ENCODE assay signal across 15 mouse cellular contexts in the genomic region with DNA sequence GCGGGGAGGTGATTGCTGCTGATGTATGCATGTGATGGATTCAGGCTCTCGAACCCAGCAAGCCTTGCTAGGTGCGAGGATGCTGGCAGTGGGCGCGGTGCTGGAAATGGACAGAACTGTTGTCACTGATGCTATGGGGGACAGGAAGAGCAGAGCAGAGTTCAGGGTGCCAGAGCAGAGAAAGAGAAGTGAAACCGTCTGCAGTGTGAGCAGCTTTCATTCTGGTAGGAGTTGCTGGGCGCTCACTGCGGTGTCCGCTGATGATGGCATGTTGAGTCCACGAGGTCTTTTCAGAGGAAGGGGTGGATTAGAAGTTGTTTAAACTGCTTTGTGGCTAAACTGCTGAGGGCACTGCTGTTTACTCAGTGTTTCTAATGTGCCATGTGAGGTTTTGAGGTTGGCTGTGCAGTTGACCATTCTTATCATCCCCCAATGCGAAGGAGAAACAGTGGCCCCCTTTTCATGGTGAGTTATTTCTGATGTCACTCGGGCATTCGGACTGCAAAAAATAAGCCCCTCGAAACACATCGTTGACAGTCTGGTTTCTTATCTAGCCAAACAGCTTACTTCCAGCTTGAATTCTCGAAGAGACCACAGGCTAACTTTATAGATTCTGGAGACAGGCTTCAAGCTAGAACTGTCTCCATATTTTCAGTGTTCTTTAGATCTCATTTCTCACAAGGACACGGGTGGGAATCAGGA. TPM values are rescaled to one million over a fixed set of nuclear protein-coding genes. Genes with fewer than 3 reads are reported as not detected.
DNase-seq lines count a peak whose midpoint lies in the region; ATAC-seq and TF ChIP-seq lines count a peak whose summit lies in the region.
"Had no signal": no experiment of that assay in that cellular context is flagged by ENCODE, and none has a peak within 500 bp of the region (broad histone marks: within the 10 kb centered on the region; RNA-seq: fewer than 3 reads in every experiment).

No protein-coding gene starts in this region.

- H3K36me3 ChIP-seq in midbrain, embryonic 11.5 days (ENCODE audit: control insufficient read depth, insufficient read depth, low read length) = no peaks in the 10 kb centered on the region
- H3K36me3 ChIP-seq in hindbrain, postnatal 0 days (ENCODE audit: insufficient read depth, low read length) = no peaks in the 10 kb centered on the region
- no peaks in the 10 kb centered on the region for H3K36me3 ChIP-seq in hindbrain, embryonic 14.5 days (replicated peaks; ENCODE audit: control insufficient read depth, insufficient read depth)
- H3K36me3 ChIP-seq: forebrain, embryonic 10.5 days; hindbrain, embryonic 15.5 days had no signal

- ATAC-seq in hematopoietic stem cell, adult 5-6 weeks (replicated peaks in 1 of 2; ENCODE audit: insufficient read depth in 1 of 2, low FRiP score in 2 of 2, low TSS enrichment in 1 of 2, low read depth in 1 of 2, poor library complexity in 2 of 2, severe bottlenecking in 2 of 2) = peak; percentile 74 to 75
- peak; percentile 72 for ATAC-seq in megakaryocyte progenitor cell, adult 5-6 weeks (replicated peaks; ENCODE audit: poor library complexity)
- ATAC-seq in midbrain, embryonic 11.5 days (ENCODE audit: low FRiP score) = no peak
- no peak for ATAC-seq in hindbrain, postnatal 0 days
- no peak for ATAC-seq in hindbrain, embryonic 14.5 days (ENCODE audit: low FRiP score)

- WGBS in midbrain, embryonic 11.5 days = 88% methylated on average over 17 of the region's 17 CpGs
- 85% methylated on average over 17 of the region's 17 CpGs for WGBS in hindbrain, postnatal 0 days
- WGBS in hindbrain, embryonic 14.5 days = 90% methylated on average over 17 of the region's 17 CpGs

- no peak overlapping the region for H3K4me2 ChIP-seq in midbrain, embryonic 11.5 days
- no peak overlapping the region for H3K4me2 ChIP-seq in hindbrain, postnatal 0 days (ENCODE audit: low read depth, low read length)
- H3K4me2 ChIP-seq in hindbrain, embryonic 14.5 days (replicated peaks) = no peak overlapping the region
- H3K4me2 ChIP-seq: hindbrain, embryonic 15.5 days had no signal

- no peak overlapping the region for H3K4me3 ChIP-seq in midbrain, embryonic 11.5 days (ENCODE audit: low read depth, low read length)
- no peak overlapping the region for H3K4me3 ChIP-seq in hindbrain, postnatal 0 days (ENCODE audit: low read length)
- H3K4me3 ChIP-seq in hindbrain, embryonic 14.5 days (replicated peaks; ENCODE audit: low read length) = no peak overlapping the region
- H3K4me3 ChIP-seq: forebrain, embryonic 10.5 days; hindbrain, embryonic 15.5 days; myocyte had no signal

- H3K27me3 ChIP-seq in midbrain, embryonic 11.5 days (ENCODE audit: control insufficient read depth, insufficient read depth, low read length) = no peaks in the 10 kb centered on the region
- no peaks in the 10 kb centered on the region for H3K27me3 ChIP-seq in hindbrain, postnatal 0 days (ENCODE audit: insufficient read depth, low read length)
- H3K27me3 ChIP-seq in hindbrain, embryonic 14.5 days (ENCODE audit: control insufficient read depth, insufficient read depth, low read length) = no peaks in the 10 kb centered on the region
- H3K27me3 ChIP-seq: hindbrain, embryonic 15.5 days had no signal

- no peaks in the 10 kb centered on the region for H3K9me3 ChIP-seq in midbrain, embryonic 11.5 days (ENCODE audit: control insufficient read depth, low read length)
- no peaks in the 10 kb centered on the region for H3K9me3 ChIP-seq in hindbrain, postnatal 0 days (ENCODE audit: low read length)
- H3K9me3 ChIP-seq in hindbrain, embryonic 14.5 days (ENCODE audit: control insufficient read depth, low read length) = no peaks in the 10 kb centered on the region
- H3K9me3 ChIP-seq: forebrain, embryonic 10.5 days; hindbrain, embryonic 15.5 days had no signal

- H3K9ac ChIP-seq in midbrain, embryonic 11.5 days (ENCODE audit: low read length) = no peak overlapping the region
- no peak overlapping the region for H3K9ac ChIP-seq in hindbrain, postnatal 0 days (replicated peaks; ENCODE audit: low read length)
- H3K9ac ChIP-seq in hindbrain, embryonic 14.5 days = no peak overlapping the region
- H3K9ac ChIP-seq: hindbrain, embryonic 15.5 days had no signal

- H3K4me1 ChIP-seq in midbrain, embryonic 11.5 days (ENCODE audit: control insufficient read depth, insufficient read depth, low read length) = no peaks in the 10 kb centered on the region
- no peaks in the 10 kb centered on the region for H3K4me1 ChIP-seq in hindbrain, postnatal 0 days (ENCODE audit: insufficient read depth, low read length)
- peaks cover 5% of the 10 kb centered on the region; the same call in 1 of the 2 replicates for H3K4me1 ChIP-seq in hindbrain, embryonic 14.5 days (replicated peaks; ENCODE audit: control insufficient read depth, insufficient read depth, low read length)

- no peak for TF ChIP-seq CTCF in hindbrain, postnatal 0 days (IDR thresholded peaks at IDR 0.05; ENCODE audit: low read depth)

- no peak overlapping the region for H3K27ac ChIP-seq in midbrain, embryonic 11.5 days (ENCODE audit: low read depth, low read length)
- no peak overlapping the region for H3K27ac ChIP-seq in hindbrain, postnatal 0 days
- H3K27ac ChIP-seq in hindbrain, embryonic 14.5 days = no peak overlapping the region
- H3K27ac ChIP-seq: forebrain, embryonic 10.5 days; hindbrain, embryonic 15.5 days had no signal

- peak; percentile 5 for DNase-seq in lung, postnatal 36 days
- no peak for DNase-seq in lung, postnatal 10 days
- DNase-seq in spleen, postnatal 36 days (ENCODE audit: low spot score in 2 of 2) = peak; percentile 65 to 69
- no peak for DNase-seq in midbrain, embryonic 11.5 days (ENCODE audit: low spot score, missing footprints)
- no peak for DNase-seq in hindbrain, postnatal 0 days (ENCODE audit: low spot score)
- no peak for DNase-seq in hindbrain, embryonic 14.5 days (ENCODE audit: low spot score)
- DNase-seq: adrenal gland, adult 8-10 months; cerebellum, postnatal 14 days; kidney, adult 18-20 months had no signal

RNA-seq across cellular contexts. Expression of a gene that starts 46.6 kb away (rescaled TPM):
- total RNA-seq in hematopoietic stem cell, adult 5-6 weeks (2017) = 143 and 156 TPM in 2 replicates
- total RNA-seq in megakaryocyte progenitor cell, adult 5-6 weeks (2015) = 24.3 and 26.9 TPM in 2 replicates
- 23.1 and 31.9 TPM in 2 replicates for total RNA-seq in megakaryocyte progenitor cell, adult 5-6 weeks (2017)
- polyA plus RNA-seq in midbrain, embryonic 11.5 days (2014; fragmentation: Nextera tagmentation; extraction: Ambion mirVana) = 0.62 and 0.72 TPM in 2 replicates
- total RNA-seq in hindbrain, postnatal 0 days (2014; rRNA removed) = not detected in 2 replicates
- polyA plus RNA-seq in hindbrain, postnatal 0 days (2015; fragmentation: Nextera tagmentation; extraction: Ambion mirVana) = 0.58 and 0.78 TPM in 2 replicates
- 0.81 and 1.3 TPM in 2 replicates for polyA plus RNA-seq in hindbrain, embryonic 14.5 days (2014; fragmentation: Nextera tagmentation; extraction: Ambion mirVana)
- total RNA-seq: left cerebral cortex, postnatal 10 days had no signal
- polyA plus RNA-seq: myocyte had no signal

RNA-seq across cellular contexts. Expression of a gene that starts 49.4 kb away (rescaled TPM):
- 10.6 and 16.7 TPM in 2 replicates for total RNA-seq in hematopoietic stem cell, adult 5-6 weeks (2017)
- total RNA-seq in megakaryocyte progenitor cell, adult 5-6 weeks (2015) = 1.2 and 1.8 TPM in 2 replicates
- 1.2 and 1.8 TPM in 2 replicates for total RNA-seq in megakaryocyte progenitor cell, adult 5-6 weeks (2017)
- polyA plus RNA-seq in midbrain, embryonic 11.5 days (2014; fragmentation: Nextera tagmentation; extraction: Ambion mirVana) = 2.9 and 3.3 TPM in 2 replicates
- 14.5 and 20.5 TPM in 2 replicates for total RNA-seq in hindbrain, postnatal 0 days (2014; rRNA removed)
- polyA plus RNA-seq in hindbrain, postnatal 0 days (2015; fragmentation: Nextera tagmentation; extraction: Ambion mirVana) = 3.3 and 4.1 TPM in 2 replicates
- 7.4 and 8.7 TPM in 2 replicates for polyA plus RNA-seq in hindbrain, embryonic 14.5 days (2014; fragmentation: Nextera tagmentation; extraction: Ambion mirVana)

Comparison
In these comparisons a context has a peak if more than half of its experiments do, and no peak if none do; other contexts are left out.
1. DNase-seq: peak in lung, postnatal 36 days (single experiment) and spleen, postnatal 36 days (2 of 2); none in lung, postnatal 10 days (single experiment), midbrain, embryonic 11.5 days (single experiment), hindbrain, postnatal 0 days (single experiment) and hindbrain, embryonic 14.5 days (single experiment).
2. ATAC-seq: peak in hematopoietic stem cell, adult 5-6 weeks (2 of 2) and megakaryocyte progenitor cell, adult 5-6 weeks (single experiment); none in midbrain, embryonic 11.5 days (single experiment), hindbrain, postnatal 0 days (single experiment) and hindbrain, embryonic 14.5 days (single experiment).
3. RNA of a gene that starts 46.6 kb away (total RNA-seq): 143 to 156 TPM in hematopoietic stem cell, adult 5-6 weeks and 23.1 to 31.9 TPM in megakaryocyte progenitor cell, adult 5-6 weeks; not detected in hindbrain, postnatal 0 days; every median in the first group is over 10 times any median in the second.